ENCODE assay signal across 8 mouse cellular contexts in genomic region chr17:43458598-43458997, GRCm38 (mm10). TPM values are rescaled to one million over a fixed set of nuclear protein-coding genes. Genes with fewer than 3 reads are reported as not detected.
DNase-seq lines count a peak whose midpoint lies in the region; ATAC-seq and TF ChIP-seq lines count a peak whose summit lies in the region.

No protein-coding gene starts in this region.

- no peak overlapping the region for H3K4me2 ChIP-seq in intestine, embryonic 15.5 days (replicated peaks)
- H3K4me2 ChIP-seq in myocyte (ENCODE audit: low read depth): peak overlapping the region; percentile 3
- no peak overlapping the region for H3K4me2 ChIP-seq in stomach, embryonic 16.5 days (ENCODE audit: low read depth, low read length)

- no peaks in the 10 kb centered on the region for H3K9me3 ChIP-seq in intestine, embryonic 15.5 days
- no peaks in the 10 kb centered on the region for H3K9me3 ChIP-seq in stomach, embryonic 16.5 days (replicated peaks; ENCODE audit: control insufficient read depth, low read length)

- ATAC-seq in CD4-positive, CD25-positive, alpha-beta regulatory T cell, adult 4 months: no peak
- peak; percentile 62 for ATAC-seq in intestine, embryonic 15.5 days
- peak; percentile 42; the same call in 1 of the 2 replicates for ATAC-seq in stomach, embryonic 16.5 days (ENCODE audit: insufficient read depth, low FRiP score)

- DNase-seq in CD4-positive, CD25-positive, alpha-beta regulatory T cell, adult 2 months (ENCODE audit: low read depth, low spot score): peak; percentile 45
- DNase-seq in cerebellum, postnatal 36 days: peak; percentile 53 to 67
- DNase-seq in gastrocnemius, adult 2 months: peak; percentile 82
- peak; percentile 73 to 78 for DNase-seq in left cerebral cortex, postnatal 25 days (ENCODE audit: low spot score in 2 of 2)

- no peaks in the 10 kb centered on the region for H3K36me3 ChIP-seq in intestine, embryonic 15.5 days
- H3K36me3 ChIP-seq in myocyte (ENCODE audit: control insufficient read depth, insufficient read depth): no peaks in the 10 kb centered on the region
- no peaks in the 10 kb centered on the region for H3K36me3 ChIP-seq in stomach, embryonic 16.5 days (ENCODE audit: control insufficient read depth, insufficient read depth, low read length)

- TF ChIP-seq CTCF in gastrocnemius, adult 2 months (IDR thresholded peaks at IDR 0.05): peak; percentile 81

- H3K9ac ChIP-seq in intestine, embryonic 15.5 days: no peak overlapping the region
- no peak overlapping the region for H3K9ac ChIP-seq in stomach, embryonic 16.5 days (ENCODE audit: low read length)

- no peaks in the 10 kb centered on the region for H3K79me2 ChIP-seq in myocyte (ENCODE audit: control insufficient read depth, insufficient read depth)

- TF ChIP-seq POLR2A in myocyte (IDR thresholded peaks at IDR 0.05; ENCODE audit: insufficient read length, low read depth): no peak

- H3K4me3 ChIP-seq in gastrocnemius, adult 2 months: no peak overlapping the region; the same call in 1 of the 2 replicates
- no peak overlapping the region for H3K4me3 ChIP-seq in intestine, embryonic 15.5 days (replicated peaks)
- H3K4me3 ChIP-seq in myocyte: no peak overlapping the region
- no peak overlapping the region for H3K4me3 ChIP-seq in stomach, embryonic 16.5 days (replicated peaks; ENCODE audit: low read length)

- H3K27ac ChIP-seq in gastrocnemius, adult 2 months: peak overlapping the region; percentile 28; the same call in 1 of the 2 replicates
- H3K27ac ChIP-seq in intestine, embryonic 15.5 days: no peak overlapping the region
- H3K27ac ChIP-seq in stomach, embryonic 16.5 days (ENCODE audit: low read length): no peak overlapping the region

- no peak overlapping the region for H3ac ChIP-seq in myocyte (ENCODE audit: control insufficient read depth, insufficient read length)

- no peaks in the 10 kb centered on the region for H3K27me3 ChIP-seq in intestine, embryonic 15.5 days (replicated peaks)
- H3K27me3 ChIP-seq in myocyte (ENCODE audit: control insufficient read depth, insufficient read depth, insufficient read length): no peaks in the 10 kb centered on the region
- H3K27me3 ChIP-seq in stomach, embryonic 16.5 days (ENCODE audit: control insufficient read depth, insufficient read depth, low read length): no peaks in the 10 kb centered on the region

- peaks cover 6% of the 10 kb centered on the region; the same call in 1 of the 2 replicates for H3K4me1 ChIP-seq in intestine, embryonic 15.5 days (replicated peaks)
- no peaks in the 10 kb centered on the region for H3K4me1 ChIP-seq in stomach, embryonic 16.5 days (ENCODE audit: control insufficient read depth, insufficient read depth, low read length)

- 13% methylated on average over 9 of the region's 9 CpGs for WGBS in intestine, embryonic 15.5 days
- WGBS in stomach, embryonic 16.5 days: 12% methylated on average over 9 of the region's 9 CpGs

- intact Hi-C loops in gastrocnemius, adult 2 months (cut with DNase I): loop anchor here (1.0 to 2.0 kb wide), 3 partner anchors 132 to 446 kb away; no protein-coding TSS in a partner anchor
- intact Hi-C loops in left cerebral cortex, postnatal 25 days (cut with DNase I): no loop called here

TF ChIP-seq in myocyte, 11 proteins besides CTCF, POLR2A, EP300 and RAD21:
- TF ChIP-seq TCF12 (IDR thresholded peaks at IDR 0.05; ENCODE audit: insufficient read depth, poor library complexity, severe bottlenecking) (no peak), POLR2AphosphoS2 (IDR thresholded peaks at IDR 0.05; ENCODE audit: insufficient read length, low read depth) (no peak), REST (IDR thresholded peaks at IDR 0.05; ENCODE audit: insufficient read depth, insufficient read length) (no peak), TCF3 (IDR thresholded peaks at IDR 0.05; ENCODE audit: insufficient read length, low read depth) (no peak), SRF (IDR thresholded peaks at IDR 0.05; ENCODE audit: control insufficient read depth, insufficient read length, low read depth) (no peak), MYOG (IDR thresholded peaks at IDR 0.05; ENCODE audit: control insufficient read depth in 1 of 3, insufficient read depth in 1 of 3, insufficient read length in 2 of 3, low read depth in 2 of 3) (no peak), E2F4 (IDR thresholded peaks at IDR 0.05; ENCODE audit: insufficient read depth) (no peak), MAX (IDR thresholded peaks at IDR 0.05; ENCODE audit: low read depth) (no peak), USF1 (IDR thresholded peaks at IDR 0.05; ENCODE audit: low read depth) (no peak), CEBPB (IDR thresholded peaks at IDR 0.05; ENCODE audit: insufficient read depth, poor library complexity, severe bottlenecking) (no peak), MYOD1 (IDR thresholded peaks at IDR 0.05; ENCODE audit: control insufficient read depth in 1 of 3, insufficient read length in 2 of 3, low read depth in 2 of 3) (no peak)

RNA-seq across cellular contexts. Expression of gene Mep1a, which starts 44.0 kb away (rescaled TPM):
- not detected for polyA plus RNA-seq in CD4-positive, CD25-positive, alpha-beta regulatory T cell, adult 4 months (2017; shearing (Covaris generic))
- total RNA-seq in gastrocnemius, adult 2 months (2021): not detected
- polyA plus RNA-seq in intestine, embryonic 15.5 days (2015; fragmentation: Nextera tagmentation; extraction: Ambion mirVana): 33.1 and 34.9 TPM in 2 replicates
- total RNA-seq in left cerebral cortex, postnatal 25 days (2021): not detected
- polyA plus RNA-seq in myocyte (2012; fragmentation: generic; extraction: Trizol): not detected
- polyA plus RNA-seq in stomach, embryonic 16.5 days (2015; fragmentation: Nextera tagmentation; extraction: Ambion mirVana): 2.8 and 3.3 TPM in 2 replicates
